Mouse (Mus musculus) cerebellum, adult (tissue): ENCODE data around the gene H1foo.

Experiments used
- ATAC-seq: cut with Nextera tagmentation; 2 replicates; pipeline ENCODE4 v1.9.2; 2017; ENCODE audit warnings: mild to moderate bottlenecking, moderate library complexity, mixed read lengths; ENCODE audit not compliant: insufficient number of reproducible peaks, low FRiP score, low TSS enrichment

Gene H1foo

DNA sequence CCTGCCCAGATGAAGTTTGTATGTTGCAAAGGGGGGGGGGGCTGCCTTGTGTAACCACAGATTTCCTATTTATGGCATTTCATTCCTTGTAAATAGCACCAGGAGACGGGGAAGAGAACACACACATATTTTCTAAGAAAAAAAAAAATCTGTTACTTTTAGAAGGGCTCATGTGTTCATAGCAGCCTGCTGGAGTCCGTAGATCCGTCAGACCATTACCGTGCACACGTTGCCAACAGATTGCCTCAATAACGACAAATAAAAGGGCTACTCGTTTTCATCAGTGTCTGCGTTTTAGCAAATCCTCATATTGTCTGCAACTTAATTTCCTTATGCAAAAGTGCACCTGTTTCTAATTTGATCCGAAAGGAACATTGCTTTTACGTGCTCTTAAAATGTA lies 18.3 kb upstream of the H1foo start:
- no peak for ATAC-seq

DNA sequence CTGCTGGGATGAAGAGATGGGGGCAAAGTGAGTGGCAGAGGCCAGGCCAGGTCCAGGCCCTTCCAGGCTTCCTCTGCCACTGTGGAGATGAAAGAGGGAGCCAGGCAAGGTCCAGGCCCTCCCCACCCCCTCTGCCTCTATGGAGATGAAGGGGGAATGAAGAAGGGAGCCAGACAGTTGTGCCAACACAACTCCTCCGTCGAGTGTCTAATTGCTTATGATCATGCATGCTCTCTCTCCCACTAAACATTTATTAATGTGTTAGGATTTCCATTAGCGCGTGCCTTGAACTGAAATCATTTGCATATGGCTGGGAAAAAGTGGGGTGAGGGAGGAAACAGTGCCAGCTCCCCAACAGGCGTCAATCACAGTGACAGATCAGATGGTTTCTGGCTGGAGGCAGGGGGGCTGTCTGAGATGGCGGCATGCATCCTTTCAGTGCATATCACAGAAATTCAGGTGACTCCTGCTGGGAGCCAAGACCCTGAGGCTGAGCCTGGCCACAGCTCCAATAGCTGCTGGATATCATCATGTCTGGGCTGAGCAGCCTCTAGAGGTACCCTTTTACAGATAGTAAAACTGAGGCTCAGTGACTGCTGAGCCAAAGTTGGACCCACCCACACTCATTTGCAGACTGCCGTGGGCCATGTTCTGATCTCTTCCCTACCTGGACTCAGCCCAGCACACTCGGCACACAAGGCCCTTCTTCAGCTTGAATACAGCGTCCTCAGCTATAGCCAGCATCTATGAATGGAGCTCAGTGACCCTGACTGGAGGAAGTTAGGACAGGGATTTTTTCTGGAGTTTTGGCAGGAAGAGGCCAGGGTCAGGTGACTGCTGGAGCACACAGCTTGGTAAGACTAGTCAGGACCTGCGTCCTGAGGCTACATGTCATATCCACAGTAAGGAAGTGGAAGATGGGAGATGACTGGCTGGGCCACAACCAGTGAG lies 17.2 kb upstream of the H1foo start:
- no peak for ATAC-seq

DNA sequence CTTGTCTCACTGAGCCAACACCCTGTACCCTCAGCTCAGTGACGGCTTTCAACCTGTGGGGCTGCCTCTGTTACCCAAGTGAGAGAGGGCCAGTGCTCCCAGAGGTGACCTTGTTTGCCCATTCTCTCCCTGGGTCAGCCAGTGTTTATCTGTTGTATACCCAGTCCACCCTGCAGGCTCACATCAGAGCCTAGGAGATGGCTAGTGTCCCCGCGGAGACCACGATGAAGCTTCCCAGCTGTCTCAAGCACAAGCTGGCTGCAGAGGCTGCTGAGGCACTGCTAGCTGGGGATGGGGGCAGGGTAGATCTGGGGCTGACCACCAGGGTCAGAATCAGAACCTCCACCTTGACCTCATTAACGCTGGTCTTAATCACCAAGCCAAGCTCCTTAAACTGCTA lies 14.7 kb upstream of the H1foo start:
- ATAC-seq = no peak

DNA sequence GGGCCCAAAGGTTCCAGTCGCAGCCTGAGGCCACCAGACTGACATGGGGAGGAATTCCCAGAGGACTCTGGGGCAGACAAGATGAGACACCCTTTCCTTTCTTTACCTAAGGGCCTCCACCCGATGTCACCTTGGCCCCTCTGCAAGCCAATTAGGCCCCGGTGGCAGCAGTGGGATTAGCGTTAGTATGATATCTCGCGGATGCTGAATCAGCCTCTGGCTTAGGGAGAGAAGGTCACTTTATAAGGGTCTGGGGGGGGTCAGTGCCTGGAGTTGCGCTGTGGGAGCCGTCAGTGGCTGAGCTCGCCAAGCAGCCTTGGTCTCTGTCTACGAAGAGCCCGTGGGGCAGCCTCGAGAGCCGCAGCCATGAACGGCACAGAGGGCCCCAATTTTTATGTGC lies 13.1 kb upstream of the H1foo start, which contains the start of gene Rho:
TSS of gene Rho (plus strand) at position 110 of the 400 bp plus-strand sequence.
- ATAC-seq = no peak

DNA sequence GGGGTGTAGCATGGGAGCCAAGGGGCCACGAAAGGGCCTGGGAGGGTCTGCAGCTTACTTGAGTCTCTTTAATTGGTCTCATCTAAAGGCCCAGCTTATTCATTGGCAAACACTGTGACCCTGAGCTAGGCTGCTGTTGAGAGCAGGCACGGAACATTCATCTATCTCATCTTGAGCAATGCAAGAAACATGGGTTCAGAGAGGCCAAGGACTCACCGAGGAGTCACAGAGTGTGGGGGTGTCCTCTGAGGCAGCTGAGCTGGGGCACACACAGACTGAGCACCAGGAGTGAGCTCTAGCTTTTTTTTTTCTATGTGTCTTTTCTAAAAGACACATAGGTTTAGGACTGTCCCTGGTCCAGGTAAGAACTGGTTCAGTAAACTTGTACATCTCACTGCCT lies 12.3 kb upstream of the H1foo start:
- ATAC-seq = no peak

DNA sequence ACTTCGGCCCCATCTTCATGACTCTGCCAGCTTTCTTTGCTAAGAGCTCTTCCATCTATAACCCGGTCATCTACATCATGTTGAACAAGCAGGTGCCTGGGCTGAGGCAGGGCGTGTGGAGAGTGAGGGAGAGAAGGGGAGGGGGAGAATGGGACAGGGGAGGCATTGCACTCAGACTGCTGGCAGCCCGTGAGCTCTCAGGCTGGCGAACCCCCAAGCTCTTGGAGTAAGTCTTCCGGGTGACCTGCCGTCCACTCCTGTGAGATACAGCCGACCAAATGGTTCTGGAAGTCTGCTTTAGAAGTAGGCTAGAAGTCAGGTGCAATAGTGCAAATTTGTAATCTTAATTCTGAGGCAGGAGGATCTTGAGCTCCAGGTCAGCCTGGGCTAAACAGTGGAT lies 9.2 kb upstream of the H1foo start:
- ATAC-seq = no peak

DNA sequence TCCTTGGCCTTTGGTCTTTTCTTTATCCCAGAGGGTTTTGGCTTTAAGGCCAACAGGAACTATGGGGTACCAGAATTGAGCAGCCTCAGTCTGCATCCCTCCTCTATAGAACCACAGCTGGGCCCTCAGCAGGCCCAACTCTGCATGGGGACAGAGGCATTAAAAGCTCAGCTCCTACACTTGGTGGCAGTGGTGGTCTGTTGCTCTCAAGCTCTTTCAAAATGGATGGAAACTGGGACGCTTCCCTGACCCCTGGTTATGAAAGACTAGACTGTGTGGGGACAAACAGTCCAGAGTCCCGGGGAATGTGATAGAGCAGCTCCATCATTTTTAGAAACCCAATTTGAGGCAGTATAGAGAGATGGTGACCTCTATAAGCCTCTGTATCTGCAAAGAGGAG lies 6.7 kb upstream of the H1foo start:
- no peak for ATAC-seq

DNA sequence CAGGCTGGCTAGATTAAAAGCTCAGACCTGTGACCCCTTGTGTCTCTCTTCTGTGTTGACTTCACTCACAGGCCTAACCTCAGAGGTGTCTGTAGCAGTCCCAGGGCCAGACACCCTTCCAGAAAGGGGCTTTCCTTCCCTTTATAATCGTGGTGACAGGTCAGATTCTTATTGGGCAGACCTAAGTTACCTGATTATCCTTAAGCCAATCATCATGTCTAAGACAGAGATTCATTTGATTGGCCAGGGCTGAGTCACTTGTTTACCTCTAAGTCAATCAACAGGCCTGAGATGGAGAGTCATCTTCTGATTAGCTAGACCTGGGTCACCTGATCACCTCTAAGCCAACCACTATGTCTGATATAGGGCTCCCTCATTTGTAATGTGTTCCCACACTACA lies 5.9 kb upstream of the H1foo start:
- ATAC-seq = no peak

DNA sequence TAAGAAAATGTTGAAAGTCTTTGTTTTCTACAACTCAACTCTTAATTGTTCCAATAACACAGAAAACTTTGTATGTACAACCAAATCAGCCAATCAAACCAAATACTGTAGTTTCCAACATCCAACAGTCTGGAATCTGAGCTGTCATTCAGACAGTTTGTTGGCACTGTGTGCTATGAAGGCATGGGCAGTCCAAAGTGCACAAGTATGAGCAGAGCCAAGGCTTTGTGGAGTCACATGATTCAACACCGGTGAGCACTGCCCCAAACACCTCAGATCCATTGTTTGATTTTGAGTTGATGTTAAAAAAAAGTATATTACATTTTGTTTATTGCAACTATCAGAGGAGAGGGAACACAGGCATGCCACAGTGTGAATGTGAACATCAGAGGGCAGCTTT lies 4.1 kb upstream of the H1foo start:
- no peak for ATAC-seq

DNA sequence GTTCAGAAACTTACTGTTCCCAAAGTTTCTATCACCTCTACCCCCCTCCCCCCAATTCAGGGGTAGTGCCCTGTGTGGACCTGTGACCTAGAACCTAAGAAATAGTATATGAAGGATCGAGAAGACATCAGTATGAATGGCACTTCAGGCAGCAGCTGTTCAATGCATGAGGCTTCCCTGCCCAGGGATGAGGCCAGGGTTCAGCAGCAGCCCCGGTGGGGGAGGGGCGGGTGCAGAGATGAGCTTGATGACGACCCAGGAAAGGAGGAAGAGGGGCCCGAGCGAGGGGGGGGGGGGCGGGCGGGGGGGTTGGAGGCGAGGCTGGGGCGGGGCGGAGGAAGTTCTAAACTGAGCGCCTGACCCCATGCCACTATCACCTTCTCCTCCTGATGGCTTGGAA lies 3.6 kb upstream of the H1foo start:
- ATAC-seq = no peak

DNA sequence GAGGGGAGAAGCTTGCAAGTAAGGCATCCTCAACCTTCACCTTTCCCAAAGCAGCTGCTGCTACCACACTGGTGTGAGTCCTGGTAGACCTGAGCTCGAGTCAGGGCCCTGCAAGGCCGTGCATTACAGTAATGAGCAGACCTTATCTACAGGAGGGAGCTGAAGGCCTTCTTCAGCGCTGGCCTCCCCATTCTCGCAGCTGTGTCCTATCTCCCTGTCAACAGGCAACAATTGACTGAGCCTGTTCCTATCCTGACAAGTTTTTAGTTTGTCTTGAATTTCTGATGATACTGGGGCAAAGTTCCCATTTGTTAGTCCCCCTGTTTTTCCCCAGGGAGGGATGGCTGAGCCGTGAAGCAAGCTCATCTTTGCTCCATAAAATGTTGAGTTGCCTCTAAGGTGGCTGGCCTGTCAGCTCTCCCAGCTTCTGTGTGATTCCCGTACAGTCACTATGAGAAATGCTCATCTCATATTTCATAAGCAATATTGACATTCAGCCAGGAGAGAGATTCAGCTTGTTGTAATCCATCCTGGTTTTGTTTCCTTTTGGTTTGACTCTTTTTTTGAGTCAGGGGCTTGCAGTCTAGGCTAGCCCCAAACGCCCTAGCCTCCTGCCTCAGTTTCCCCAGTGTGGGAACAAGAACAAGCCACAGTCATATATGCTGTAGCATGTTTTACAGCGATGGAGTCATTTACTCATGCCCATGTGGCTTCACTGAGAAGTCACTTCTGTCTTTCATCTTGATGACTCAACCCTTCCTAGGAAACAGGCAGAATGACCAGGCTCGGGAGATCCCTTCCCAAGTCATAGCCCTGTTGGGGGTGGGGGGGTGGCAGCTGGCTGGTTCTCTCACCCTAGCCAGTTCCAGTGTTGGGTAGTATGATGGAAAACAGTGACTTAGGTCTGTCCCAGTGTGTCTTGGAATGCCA lies 975 bp upstream of the H1foo start:
- ATAC-seq = no peak

DNA sequence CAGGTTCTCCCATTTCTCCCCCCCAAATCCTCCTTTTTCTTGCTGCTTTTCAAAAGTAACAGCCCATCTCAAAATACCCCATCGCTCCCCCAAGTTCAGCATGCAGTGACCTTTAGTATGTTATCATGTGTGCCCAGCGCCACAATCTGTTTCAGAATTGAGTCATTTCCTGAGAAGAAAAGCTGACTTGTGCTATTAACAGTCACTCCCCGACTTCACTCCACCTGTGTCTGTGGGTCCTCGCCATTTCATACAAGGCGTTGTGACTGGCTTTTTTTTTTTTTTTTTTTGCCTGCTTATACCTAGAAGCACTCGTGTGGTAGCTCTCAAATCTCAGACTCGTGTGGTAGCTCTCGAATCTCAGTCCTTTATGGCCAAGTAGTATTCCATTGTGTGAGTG lies 895 bp downstream of the H1foo start:
- no peak for ATAC-seq

DNA sequence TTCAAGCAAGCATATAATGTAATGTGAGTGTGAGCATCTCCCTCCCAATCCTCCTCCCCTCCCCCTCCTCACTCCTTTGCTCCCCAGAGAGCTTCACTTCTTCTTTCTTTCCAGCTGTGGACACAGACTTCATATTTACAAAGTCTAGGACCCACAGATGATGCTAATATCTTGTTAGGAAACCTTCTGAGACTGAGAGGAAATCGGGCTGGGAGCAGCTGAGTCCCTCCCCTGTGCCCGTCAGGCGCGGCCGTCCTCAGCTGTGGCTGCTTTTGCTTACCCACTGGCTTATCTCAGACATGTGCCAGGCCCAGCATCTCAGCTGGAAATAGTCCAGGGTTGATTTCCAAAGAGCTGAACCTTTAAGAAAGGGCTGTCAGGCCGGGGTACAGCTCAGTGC lies 1.7 kb downstream of the H1foo start:
- no peak for ATAC-seq

DNA sequence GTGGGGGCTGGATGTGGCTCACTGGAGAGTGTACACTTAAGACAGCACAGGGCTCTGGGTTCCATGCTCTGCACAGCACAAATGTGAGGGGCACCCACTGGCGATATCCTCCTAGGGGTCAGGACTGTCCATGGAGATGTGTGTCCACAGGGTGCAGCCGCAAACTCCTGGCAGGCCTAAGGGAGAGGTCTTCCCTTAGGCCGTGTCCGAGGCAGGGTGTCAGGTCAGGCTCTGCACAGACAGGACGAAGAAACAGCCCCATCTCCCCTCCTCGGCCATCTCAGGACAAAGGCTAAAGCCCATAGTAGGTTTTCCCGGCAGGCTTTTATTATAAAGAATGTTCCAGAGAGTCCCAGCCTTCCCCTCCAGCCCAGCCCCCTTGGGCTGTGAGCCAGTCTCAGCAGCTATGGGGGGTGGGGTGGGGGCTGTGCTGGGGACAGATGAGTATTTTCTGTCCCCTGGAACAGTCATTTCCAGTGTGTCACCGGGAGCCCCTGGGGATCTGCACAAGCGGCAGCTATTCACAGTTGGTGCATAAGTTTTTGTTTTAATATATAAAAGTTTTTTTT lies 9.9 kb downstream of the H1foo start:
- ATAC-seq = no peak

DNA sequence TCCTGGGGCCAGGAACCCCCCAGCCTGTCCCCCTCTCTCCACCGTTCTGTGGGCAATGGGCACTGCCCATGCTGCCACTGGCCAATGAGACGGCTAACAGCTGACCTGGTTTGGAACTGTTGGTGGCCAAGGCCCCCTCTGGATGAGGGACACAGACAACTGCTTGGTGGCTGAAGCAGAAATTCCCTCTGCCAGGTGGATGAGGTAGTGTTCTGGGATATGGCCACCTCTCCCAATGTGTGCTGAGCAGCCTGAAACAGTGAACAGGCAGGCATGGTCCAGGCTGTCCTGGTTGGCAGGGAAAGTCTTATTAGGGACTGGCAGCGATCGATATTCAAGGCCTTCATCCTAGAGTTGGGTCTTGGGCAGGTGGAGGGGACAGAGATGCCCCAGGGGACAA lies 10.4 kb downstream of the H1foo start:
- ATAC-seq = peak; percentile 53

DNA sequence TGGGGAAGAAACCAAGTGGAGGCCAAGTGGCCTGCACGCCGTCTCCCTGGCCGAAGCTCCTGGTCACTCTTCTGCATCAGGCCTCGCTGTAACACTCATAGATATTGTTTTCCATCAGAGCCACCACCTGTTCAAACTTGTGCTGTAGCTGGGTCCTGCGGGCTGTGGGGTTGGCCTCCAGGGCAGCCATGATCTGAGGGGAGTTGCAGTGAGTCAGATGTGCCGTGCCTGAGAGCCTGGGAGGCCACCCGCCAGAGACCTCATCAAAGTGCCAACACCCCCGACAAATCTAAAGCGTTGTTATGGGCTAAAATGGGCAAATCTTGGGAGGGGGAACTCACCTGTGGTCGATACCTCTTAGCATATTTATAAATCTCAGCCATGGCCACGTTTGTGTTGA lies 10.9 kb downstream of the H1foo start:
- no peak for ATAC-seq

DNA sequence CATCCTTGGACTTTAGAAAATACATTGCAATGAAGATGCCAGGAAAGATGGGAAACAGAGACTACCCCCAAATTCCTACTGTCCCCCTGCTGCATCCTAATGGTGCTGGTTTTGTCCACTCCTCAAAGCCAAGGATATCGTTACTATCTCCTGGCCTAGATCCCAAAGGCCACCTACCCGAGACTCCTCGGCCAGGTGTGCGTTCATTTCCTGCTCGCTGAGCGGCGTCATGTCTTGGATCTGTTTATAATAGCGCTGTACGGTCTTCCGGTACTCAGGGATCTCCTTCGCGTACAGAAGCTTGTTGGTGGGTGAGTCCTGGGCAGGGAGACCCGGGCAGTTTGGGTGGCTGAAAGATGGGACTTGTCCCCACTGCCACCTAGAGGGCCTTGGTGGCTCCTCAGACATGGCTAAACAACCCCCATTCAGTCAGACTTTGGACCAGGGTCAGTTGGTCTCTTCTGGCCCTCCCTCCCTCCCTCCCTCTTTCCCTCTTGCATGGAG lies 11.7 kb downstream of the H1foo start:
- ATAC-seq = no peak

DNA sequence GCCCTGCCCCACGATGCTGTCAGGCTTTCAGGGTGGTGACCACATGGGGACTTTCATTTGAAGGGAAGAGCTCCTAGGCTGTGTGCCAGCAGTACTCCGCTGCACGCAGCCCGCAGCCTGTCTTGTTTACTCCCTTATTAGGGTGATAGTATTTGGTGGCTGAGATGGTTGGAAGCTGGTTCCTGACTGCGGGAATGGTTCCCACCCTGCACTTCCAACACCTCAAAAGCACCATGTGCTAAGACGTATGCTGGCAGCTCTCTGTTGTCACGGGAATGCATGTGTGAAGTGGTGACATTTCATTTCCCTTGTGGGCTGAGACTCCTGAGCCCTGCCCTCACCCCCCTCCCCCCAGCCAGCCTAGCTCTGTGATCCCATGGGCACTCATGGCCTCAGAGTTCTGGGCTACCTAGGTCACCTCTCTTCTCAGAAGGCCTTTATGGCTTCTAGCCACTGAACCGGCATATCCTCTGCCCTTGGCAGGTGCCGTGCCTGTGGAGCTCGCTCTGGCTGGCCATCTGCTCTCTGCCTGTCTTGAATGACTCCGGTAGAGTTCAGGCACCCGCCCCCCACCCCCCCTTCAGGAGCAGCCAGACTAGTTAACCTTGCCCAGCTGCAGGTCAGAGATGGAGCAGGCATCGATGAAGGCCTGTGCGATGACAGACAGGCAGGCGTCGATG lies 12.3 kb downstream of the H1foo start:
- ATAC-seq = peak; percentile 72

DNA sequence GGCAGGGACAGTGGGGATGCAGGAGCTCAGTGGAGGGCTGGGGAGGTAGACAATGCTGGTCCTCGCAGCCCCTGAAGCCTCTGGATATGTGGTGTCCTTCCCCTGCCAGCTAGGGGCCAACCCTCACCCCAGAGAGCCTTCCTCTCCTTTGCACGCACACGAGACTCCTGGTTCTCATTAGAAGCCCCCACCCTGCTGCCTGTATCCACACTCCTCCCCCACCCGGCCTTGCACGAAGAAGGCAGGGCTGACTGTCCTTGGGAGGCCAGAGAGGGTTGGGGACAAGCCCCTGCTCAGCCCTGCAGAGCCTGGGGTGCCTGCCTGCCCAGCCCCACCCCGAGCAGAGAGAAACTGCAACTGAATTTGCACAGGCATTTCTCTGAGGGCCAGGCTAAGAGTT lies 12.9 kb downstream of the H1foo start:
- ATAC-seq = no peak

DNA sequence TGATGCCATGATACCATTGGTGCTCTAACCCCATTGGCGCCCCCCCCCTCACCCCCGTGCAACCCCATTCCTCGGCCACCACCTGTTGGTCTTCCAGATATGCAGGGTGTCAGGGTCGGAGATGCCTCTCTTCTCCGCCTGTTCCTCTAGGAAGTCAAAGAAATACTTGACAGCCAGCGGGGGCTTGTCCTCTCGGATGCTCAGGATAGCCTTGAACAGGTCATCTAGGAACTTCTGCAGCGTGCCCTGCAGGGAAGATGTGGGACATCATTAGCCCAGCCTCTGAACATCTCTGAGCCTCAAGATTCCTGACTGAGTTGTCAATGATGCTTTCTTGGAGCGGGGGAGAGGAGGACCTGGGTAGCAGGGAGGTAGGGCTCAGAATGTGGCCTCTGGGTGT lies 13.7 kb downstream of the H1foo start:
- ATAC-seq = no peak
